In the genomic region with DNA sequence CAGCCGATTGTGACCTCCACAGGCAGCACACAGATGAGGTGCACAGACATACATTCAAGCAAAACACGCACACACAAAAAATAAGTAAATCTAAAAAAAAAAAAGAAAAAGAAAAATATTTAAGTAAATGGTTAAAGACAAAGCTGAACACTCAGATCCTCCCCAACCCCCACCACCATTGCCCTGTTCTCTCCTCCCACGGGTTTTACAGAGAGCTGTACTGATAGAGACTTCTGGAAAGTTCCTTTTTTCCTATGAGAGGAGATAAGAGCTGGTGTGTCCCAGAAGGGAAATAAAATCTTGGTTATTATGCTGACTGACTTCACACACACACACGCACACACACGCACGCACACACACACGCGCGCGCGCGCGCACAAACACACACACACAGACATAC, we compare ENCODE assay signal across 1 mouse cellular context.
TF ChIP-seq lines count a peak whose summit lies in the region.

No protein-coding gene starts in this region.

TF ChIP-seq in MEL, 35 proteins besides CTCF, POLR2A, EP300 and RAD21 (continued from another document):
- TF ChIP-seq SIN3A (IDR thresholded peaks at IDR 0.05; ENCODE audit: low read length) (peak; percentile 77), TBP (IDR thresholded peaks at IDR 0.05; ENCODE audit: low read depth, low read length) (no peak), BHLHE40 (IDR thresholded peaks at IDR 0.05; ENCODE audit: borderline replicate concordance, low read depth, low read length) (peak; percentile 46), CHD1 (IDR thresholded peaks at IDR 0.05; ENCODE audit: low read depth, low read length) (no peak), MAFK (IDR thresholded peaks at IDR 0.05; ENCODE audit: borderline replicate concordance, low read depth, low read length) (no peak), ZC3H11A (IDR thresholded peaks at IDR 0.05; ENCODE audit: low read depth, low read length) (no peak), HCFC1 (IDR thresholded peaks at IDR 0.05; ENCODE audit: low read depth, low read length) (no peak), USF1 (IDR thresholded peaks at IDR 0.05; ENCODE audit: low read depth, low read length) (no peak), SMC3 (IDR thresholded peaks at IDR 0.05; ENCODE audit: low read depth, low read length) (no peak), GABPA (IDR thresholded peaks at IDR 0.05; ENCODE audit: low read depth, low read length) (no peak), NELFE (IDR thresholded peaks at IDR 0.05; ENCODE audit: low read depth, low read length) (no peak), USF2 (IDR thresholded peaks at IDR 0.05; ENCODE audit: borderline replicate concordance in 1 of 2, insufficient read depth in 1 of 2, low read depth in 1 of 2, low read length in 2 of 2) (no peak)
